Mouse (Mus musculus) erythroblast, adult 5-6 weeks (primary cell): ENCODE data around the gene Ccser1. TPM values are rescaled to one million over a fixed set of nuclear protein-coding genes. Genes with fewer than 3 reads are reported as not detected.

Experiments
- ATAC-seq: replicated peaks from 2 replicates; pipeline ENCODE4 v1.8.0; 2016; ENCODE audit warnings: moderate number of reproducible peaks, mild to moderate bottlenecking, moderate TSS enrichment, inconsistent platforms; ENCODE audit not compliant: poor library complexity, low FRiP score, severe bottlenecking
- total RNA-seq, 2 experiments: library from RNA; stranded (forward) in 1 of 2; stranded (reverse) in 1 of 2; fragments of 150-400 nt in 1 of 2; fragments of 200-764, 138-1000 nt in 1 of 2; gene quantifications; 2 replicates each; pipeline versions ENCODE4 v1.2.3 to v1.2.4; 2015 to 2017; ENCODE audit warnings: low replicate concordance in 2 of 2

Gene Ccser1
- total RNA-seq, 2 experiments from 2014 or later: not detected

GRCm38 (mm10) chr6:61279506-61279905 lies 99.4 kb downstream of the Ccser1 start:
- no peak for ATAC-seq

- ATAC-seq: no peak
Measured at GRCm38 (mm10) chr6:61292927-61293326, 112.8 kb downstream of the Ccser1 start.

GRCm38 (mm10) chr6:61295535-61295934 lies 115.4 kb downstream of the Ccser1 start:
- no peak for ATAC-seq

- ATAC-seq: no peak
Measured at GRCm38 (mm10) chr6:61296188-61297037, 116.3 kb downstream of the Ccser1 start.

- ATAC-seq: no peak
Measured at GRCm38 (mm10) chr6:61300441-61300840, 120.3 kb downstream of the Ccser1 start.

- ATAC-seq: no peak
Measured at GRCm38 (mm10) chr6:61300975-61301374, 120.9 kb downstream of the Ccser1 start.

GRCm38 (mm10) chr6:61301631-61302030 lies 121.5 kb downstream of the Ccser1 start:
- no peak for ATAC-seq

- ATAC-seq: no peak
Measured at GRCm38 (mm10) chr6:61311324-61312091, 131.4 kb downstream of the Ccser1 start.

- ATAC-seq: no peak
Measured at GRCm38 (mm10) chr6:61315884-61316601, 135.9 kb downstream of the Ccser1 start.

- ATAC-seq: no peak
Measured at GRCm38 (mm10) chr6:61320842-61321241, 140.7 kb downstream of the Ccser1 start.

GRCm38 (mm10) chr6:61322328-61322727 lies 142.2 kb downstream of the Ccser1 start:
- ATAC-seq: no peak

GRCm38 (mm10) chr6:61326131-61326530 lies 146.0 kb downstream of the Ccser1 start:
- no peak for ATAC-seq

GRCm38 (mm10) chr6:61328981-61329380 lies 148.9 kb downstream of the Ccser1 start:
- no peak for ATAC-seq

- no peak for ATAC-seq
Measured at GRCm38 (mm10) chr6:61329593-61330540, 149.7 kb downstream of the Ccser1 start.

GRCm38 (mm10) chr6:61334466-61334865 lies 154.3 kb downstream of the Ccser1 start:
- ATAC-seq: no peak

GRCm38 (mm10) chr6:61347045-61347838 lies 167.1 kb downstream of the Ccser1 start:
- ATAC-seq: no peak

- ATAC-seq: no peak
Measured at GRCm38 (mm10) chr6:61363722-61364121, 183.6 kb downstream of the Ccser1 start.

- no peak for ATAC-seq
Measured at GRCm38 (mm10) chr6:61382526-61382925, 202.4 kb downstream of the Ccser1 start.
